Mouse (Mus musculus) CH12.LX (cell line): ENCODE data around the gene Nos1ap. TPM values are rescaled to one million over a fixed set of nuclear protein-coding genes. Genes with fewer than 3 reads are reported as not detected.

Experiments
- DNase-seq: peaks from one replicate; pipeline ENCODE4 v3.0.0-alpha.2; 2013; ENCODE audit errors: extremely low read depth
- H3K27ac ChIP-seq: 2 replicates; pipeline ENCODE4 v1.5.1; 2012; ENCODE audit warnings: low read depth, mild to moderate bottlenecking, control low read depth, moderate library complexity; ENCODE audit not compliant: insufficient read depth
- H3K27me3 ChIP-seq: replicated peaks from 2 replicates; pipeline ENCODE3; 2012; ENCODE audit warnings: inconsistent platforms
- H3K36me3 ChIP-seq, 2 experiments: replicated peaks in 1 of 2; 2 replicates each; pipeline versions ENCODE3 to v1.6.1; 2012; ENCODE audit warnings: inconsistent platforms in 1 of 2, low read length in 1 of 2, mild to moderate bottlenecking in 1 of 2, mixed read lengths in 1 of 2, moderate library complexity in 1 of 2; ENCODE audit not compliant: control insufficient read depth in 1 of 2, insufficient read depth in 1 of 2
- H3K4me1 ChIP-seq, 2 experiments: 2 replicates each; pipeline ENCODE4 v1.6.1; 2012; ENCODE audit warnings: inconsistent platforms in 1 of 2, moderate library complexity in 1 of 2; ENCODE audit not compliant: insufficient read depth in 2 of 2, control insufficient read depth in 1 of 2
- H3K4me2 ChIP-seq: 2 replicates; pipeline ENCODE4 v1.6.1; 2012; ENCODE audit warnings: low read depth, mild to moderate bottlenecking, control low read depth; ENCODE audit not compliant: poor library complexity, insufficient read depth, severe bottlenecking
- H3K4me3 ChIP-seq, 3 experiments: fragments of 150-350 bp in 1 of 3; sonication (generic) in 1 of 3; replicated peaks in 1 of 3; 2 replicates each; pipeline versions ENCODE3 to v1.5.1; 2011 to 2012; ENCODE audit warnings: low read depth in 2 of 3, low read length in 2 of 3, mild to moderate bottlenecking in 2 of 3, moderate library complexity in 2 of 3, control low read depth in 1 of 3, improper control_type of control experiment in 1 of 3, inconsistent platforms in 1 of 3, mixed read lengths in 1 of 3; ENCODE audit not compliant: poor library complexity in 1 of 3
- H3K79me2 ChIP-seq: replicated peaks from 2 replicates; pipeline ENCODE4 v1.6.1; 2012; ENCODE audit warnings: mild to moderate bottlenecking, moderate library complexity; ENCODE audit not compliant: control insufficient read depth, poor library complexity, insufficient read depth, severe bottlenecking; ENCODE audit errors: extremely low read depth
- H3K9ac ChIP-seq: 2 replicates; pipeline ENCODE4 v1.6.1; 2012; ENCODE audit warnings: low read depth, mild to moderate bottlenecking, control low read depth, moderate library complexity; ENCODE audit not compliant: insufficient read depth
- H3K9me3 ChIP-seq: replicated peaks from 2 replicates; pipeline ENCODE3; 2012; ENCODE audit warnings: low read length, inconsistent platforms, mixed read lengths
- CHD2 ChIP-seq: IDR thresholded peaks from 2 replicates; pipeline ENCODE4 v1.6.1; 2011; ENCODE audit warnings: low read length, improper control_type of control experiment
- CTCF ChIP-seq, 2 experiments: IDR thresholded peaks in 1 of 2; conservative IDR thresholded peaks in 1 of 2; 2 replicates each; pipeline ENCODE4 v1.5.1; 2011 to 2012; ENCODE audit warnings: low read depth in 2 of 2, low read length in 2 of 2, improper control_type of control experiment in 1 of 2, inconsistent platforms in 1 of 2, mild to moderate bottlenecking in 1 of 2, moderate library complexity in 1 of 2
- E2F4 ChIP-seq: IDR thresholded peaks from 2 replicates; pipeline ENCODE4 v1.6.1; 2011; ENCODE audit warnings: low read depth, low read length, improper control_type of control experiment; ENCODE audit not compliant: insufficient replicate concordance
- ETS1 ChIP-seq: conservative IDR thresholded peaks from 2 replicates; pipeline ENCODE4 v1.6.1; 2012; ENCODE audit warnings: low read depth, mild to moderate bottlenecking, inconsistent platforms, low read length, improper control_type of control experiment, moderate library complexity
- HCFC1 ChIP-seq: IDR thresholded peaks from 2 replicates; pipeline ENCODE4 v1.6.1; 2012; ENCODE audit warnings: low read depth, mild to moderate bottlenecking, inconsistent platforms, low read length, improper control_type of control experiment
- IRF4 ChIP-seq: IDR thresholded peaks from 2 replicates; pipeline ENCODE4 v1.6.1; 2014; ENCODE audit warnings: low read depth, mild to moderate bottlenecking, inconsistent platforms, low read length, improper control_type of control experiment
- JUN ChIP-seq: IDR thresholded peaks from 2 replicates; pipeline ENCODE4 v1.6.1; 2011; ENCODE audit warnings: low read depth, mild to moderate bottlenecking, low read length, improper control_type of control experiment, moderate library complexity; ENCODE audit not compliant: insufficient read depth
- MEF2A ChIP-seq: IDR thresholded peaks from 2 replicates; pipeline ENCODE4 v1.6.1; 2014; ENCODE audit warnings: low read depth, mild to moderate bottlenecking, inconsistent platforms, low read length, improper control_type of control experiment, borderline replicate concordance
- NRF1 ChIP-seq: IDR thresholded peaks from 2 replicates; pipeline ENCODE4 v1.6.1; 2014; ENCODE audit warnings: low read depth, mild to moderate bottlenecking, inconsistent platforms, low read length, improper control_type of control experiment, moderate library complexity
- POLR2A ChIP-seq: IDR thresholded peaks from 2 replicates; pipeline ENCODE4 v1.6.1; 2011; ENCODE audit warnings: low read depth, mild to moderate bottlenecking, improper control_type of control experiment, low read length
- POLR2AphosphoS2 ChIP-seq: IDR thresholded peaks from 2 replicates; pipeline ENCODE4 v1.6.1; 2011; ENCODE audit warnings: low read depth, low read length, improper control_type of control experiment
- RCOR1 ChIP-seq: conservative IDR thresholded peaks from 2 replicates; pipeline ENCODE4 v1.6.1; 2012; ENCODE audit warnings: low read depth, mild to moderate bottlenecking, inconsistent platforms, low read length, improper control_type of control experiment
- SMC3 ChIP-seq: IDR thresholded peaks from 2 replicates; pipeline ENCODE4 v1.6.1; 2011; ENCODE audit warnings: low read depth, low read length, improper control_type of control experiment
- TBP ChIP-seq: conservative IDR thresholded peaks from 2 replicates; pipeline ENCODE4 v1.6.1; 2011; ENCODE audit warnings: low read depth, low read length, improper control_type of control experiment
- TCF12 ChIP-seq: IDR thresholded peaks from 2 replicates; pipeline ENCODE4 v1.6.1; 2014; ENCODE audit warnings: low read depth, mild to moderate bottlenecking, inconsistent platforms, low read length, improper control_type of control experiment
- UBTF ChIP-seq: IDR thresholded peaks from 2 replicates; pipeline ENCODE4 v1.6.1; 2012; ENCODE audit warnings: low read depth, mild to moderate bottlenecking, inconsistent platforms, low read length, improper control_type of control experiment, moderate library complexity
- USF1 ChIP-seq: IDR thresholded peaks from 2 replicates; pipeline ENCODE4 v1.6.1; 2014; ENCODE audit warnings: low read depth, mild to moderate bottlenecking, inconsistent platforms, low read length, improper control_type of control experiment
- ZC3H11A ChIP-seq: IDR thresholded peaks from 2 replicates; pipeline ENCODE4 v1.6.1; 2012; ENCODE audit warnings: low read depth, mild to moderate bottlenecking, inconsistent platforms, low read length, improper control_type of control experiment
- ZKSCAN1 ChIP-seq: IDR thresholded peaks from 2 replicates; pipeline ENCODE4 v1.6.1; 2012; ENCODE audit warnings: low read depth, inconsistent platforms, low read length, improper control_type of control experiment, borderline replicate concordance
- ZMIZ1 ChIP-seq: IDR thresholded peaks from 2 replicates; pipeline ENCODE4 v1.6.1; 2012; ENCODE audit warnings: low read depth, mild to moderate bottlenecking, inconsistent platforms, low read length, improper control_type of control experiment
- dilution Hi-C: fragments of 300-500 bp; cut with MboI; formaldehyde crosslinking; loops from 2 replicates; pipeline ENCODE4 v1.14.3; 2020; ENCODE audit warnings: low sequenced_read_pairs; ENCODE audit not compliant: extremely low pct_unique_long_range_greater_than_20kb, extremely low pct_ligation_motif_present
- in situ Hi-C: fragments of 300-500 bp; cut with MboI; formaldehyde crosslinking; loops from 3 replicates; pipeline ENCODE4 v1.14.3; 2019; ENCODE audit warnings: low sequenced_read_pairs, low pct_ligation_motif_present, low pct_unique_long_range_greater_than_20kb, mixed read lengths
- polyA plus RNA-seq: library from polyadenylated mRNA; unstranded; fragments of >175 nt; gene quantifications from 2 replicates; pipeline ENCODE4 v1.2.1, GENCODE M21; 2012; ENCODE audit warnings: low read depth; ENCODE audit not compliant: insufficient read length
- total RNA-seq, 2 experiments: library from RNA; depleted of rRNA; stranded (reverse); fragments of 300-350 nt in 1 of 2; fragments of >200 nt in 1 of 2; gene quantifications; 2 replicates each; pipeline ENCODE4 v1.2.3; 2012 to 2014

Nos1ap gene
- total and polyA plus RNA-seq, 3 experiments, result not detected

DNA sequence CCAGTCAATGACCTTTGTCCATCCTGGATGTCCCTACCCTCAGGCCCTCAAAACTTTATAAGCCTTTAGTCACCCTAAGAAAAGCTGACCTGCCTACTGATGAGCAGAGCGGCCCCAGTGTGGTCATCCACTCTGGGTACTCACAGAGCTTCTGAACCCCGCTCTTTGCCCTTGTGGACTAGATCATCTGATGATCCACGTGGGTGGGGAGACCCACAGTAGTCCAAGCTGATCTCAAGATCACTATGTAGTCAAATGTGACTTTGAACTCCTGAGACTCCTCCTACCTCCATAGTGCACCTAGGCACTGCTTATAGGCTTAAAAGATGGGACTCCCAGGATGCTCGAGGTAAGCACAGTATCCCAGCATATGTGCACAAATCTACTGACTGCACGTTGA is 157.4 kb downstream of the Nos1ap start:
- in situ Hi-C loops, result no loop called here
- H3K36me3 ChIP-seq, result no peaks in the 10 kb centered on the region
- H3K79me2 ChIP-seq, result no peaks in the 10 kb centered on the region

DNA sequence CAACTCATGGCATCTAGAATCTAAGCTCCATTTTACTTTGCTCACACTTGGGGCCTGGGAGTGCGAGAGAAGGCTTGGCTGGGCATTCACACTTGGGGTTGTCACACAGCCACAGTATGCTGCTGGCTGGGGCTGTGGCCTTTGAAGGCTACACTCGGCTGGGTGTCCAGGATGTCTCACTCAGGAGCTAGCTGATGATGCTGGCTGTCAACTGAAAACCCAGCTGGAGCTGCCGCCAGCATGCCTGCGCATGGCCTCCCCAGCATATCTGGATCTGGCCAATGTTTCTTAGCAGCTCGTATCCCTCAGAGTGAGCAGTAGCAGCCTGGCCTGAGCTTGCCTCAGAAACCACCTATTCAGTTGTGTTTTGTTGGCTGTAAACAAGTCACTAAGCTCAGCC is 158.3 kb downstream of the Nos1ap start:
- no peak overlapping the region for H3K4me2 ChIP-seq
- no peaks in the 10 kb centered on the region for H3K79me2 ChIP-seq
- TF ChIP-seq MEF2A (no peak), E2F4 (no peak), SMC3 (no peak)
- H3K27me3 ChIP-seq, result peaks cover 3% of the 10 kb centered on the region
- no peak overlapping the region for H3K4me3 ChIP-seq
- no peaks in the 10 kb centered on the region for H3K4me1 ChIP-seq
- H3K9ac ChIP-seq, result no peak overlapping the region
- dilution Hi-C loops (no loop called here), in situ Hi-C loops (no loop called here)
- no peaks in the 10 kb centered on the region for H3K36me3 ChIP-seq
- no peak for DNase-seq
- no peak overlapping the region for H3K27ac ChIP-seq
- H3K9me3 ChIP-seq, result no peaks in the 10 kb centered on the region

More for the DNA sequence above, 157.4 kb downstream of the Nos1ap start:
- TF ChIP-seq TBP (no peak), ETS1 (no peak), NRF1 (no peak)
- DNase-seq, result no peak
- H3K4me3 ChIP-seq, result no peak overlapping the region
- dilution Hi-C loops, result no loop called here
- H3K9ac ChIP-seq, result no peak overlapping the region
- H3K4me2 ChIP-seq, result no peak overlapping the region
- no peak overlapping the region for H3K27ac ChIP-seq
- H3K9me3 ChIP-seq, result no peaks in the 10 kb centered on the region
- H3K27me3 ChIP-seq, result peaks cover 3% of the 10 kb centered on the region
- no peaks in the 10 kb centered on the region for H3K4me1 ChIP-seq

DNA sequence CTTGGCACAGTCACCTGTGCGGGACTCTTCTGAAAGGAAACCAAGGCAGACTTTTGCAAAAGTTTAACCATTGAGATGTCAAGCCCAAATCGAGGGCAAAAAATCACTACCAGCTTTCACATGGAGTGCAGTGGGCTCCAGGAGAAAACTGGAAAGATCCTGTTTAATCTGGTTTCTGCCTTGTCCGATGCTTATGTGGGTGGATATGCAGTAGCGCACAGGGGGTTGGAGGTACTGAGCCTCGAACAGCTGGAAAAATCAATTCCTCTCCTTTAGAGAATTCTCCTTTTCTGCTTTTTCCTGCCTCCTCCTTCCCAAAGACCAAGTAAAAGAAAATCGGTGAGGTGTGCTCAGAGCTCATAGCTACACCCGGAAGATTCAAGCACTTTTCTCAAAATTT is 159.0 kb downstream of the Nos1ap start:
- peaks cover 3% of the 10 kb centered on the region for H3K27me3 ChIP-seq
- H3K9me3 ChIP-seq, result no peaks in the 10 kb centered on the region
- no peak for TF ChIP-seq CTCF (conservative IDR thresholded peaks at IDR 0.05 in 1 of 2, IDR thresholded peaks at IDR 0.05 in 1 of 2; ENCODE audit: low read depth in 2 of 2, low read length in 2 of 2)
- TF ChIP-seq TBP, result no peak
- no peak for TF ChIP-seq SMC3
- no peak for TF ChIP-seq ZKSCAN1
- no peak for TF ChIP-seq ETS1
- no peak for TF ChIP-seq TCF12
- no peak for TF ChIP-seq POLR2A
- TF ChIP-seq ZMIZ1, result no peak
- no peak for TF ChIP-seq POLR2AphosphoS2
- no peak for TF ChIP-seq E2F4
- TF ChIP-seq IRF4, result no peak
- TF ChIP-seq MEF2A, result no peak
- no peak for TF ChIP-seq ZC3H11A
- TF ChIP-seq JUN, result no peak
- no peak for TF ChIP-seq RCOR1
- TF ChIP-seq UBTF, result no peak
- TF ChIP-seq USF1, result no peak
- no peak for TF ChIP-seq CHD2
- TF ChIP-seq HCFC1, result no peak
- TF ChIP-seq, all 38 proteins: peak for 0
- no peak overlapping the region for H3K4me2 ChIP-seq
- dilution Hi-C loops (no loop called here), in situ Hi-C loops (no loop called here)
- no peaks in the 10 kb centered on the region for H3K36me3 ChIP-seq
- no peak overlapping the region for H3K27ac ChIP-seq
- no peak overlapping the region for H3K9ac ChIP-seq
- no peak for DNase-seq
- no peaks in the 10 kb centered on the region for H3K4me1 ChIP-seq
- no peak overlapping the region for H3K4me3 ChIP-seq
- H3K79me2 ChIP-seq, result no peaks in the 10 kb centered on the region
